Mouse (Mus musculus) midbrain, embryonic 14.5 days (tissue): ENCODE data around the gene Efcab11. TPM values are rescaled to one million over a fixed set of nuclear protein-coding genes. Genes with fewer than 3 reads are reported as not detected.
A peak's percentile ranks its signal among the peaks of the same experiment; 100 is the strongest.

Experiments
- ATAC-seq: fragments of 200-750 bp; cut with Nextera tagmentation; 2 replicates; pipeline ENCODE4 v1.8.0; 2017; ENCODE audit warnings: moderate number of reproducible peaks, moderate library complexity; ENCODE audit not compliant: low FRiP score, low TSS enrichment
- DNase-seq: peaks from one replicate; pipeline ENCODE4 v3.0.0-alpha.2; 2015
- H3K27ac ChIP-seq: fragments of 300-500 bp; sonication (generic); replicated peaks from 2 replicates; pipeline ENCODE4 v1.5.1; 2014; ENCODE audit warnings: mild to moderate bottlenecking, low read depth, low read length, moderate library complexity
- H3K27me3 ChIP-seq: fragments of 300-500 bp; sonication (generic); 2 replicates; pipeline ENCODE4 v1.6.1; 2014; ENCODE audit warnings: low read length, control low read depth, mixed read lengths; ENCODE audit not compliant: control insufficient read depth, insufficient read depth
- H3K36me3 ChIP-seq: fragments of 300-500 bp; sonication (generic); 2 replicates; pipeline ENCODE4 v1.6.1; 2014; ENCODE audit warnings: low read length, control low read depth; ENCODE audit not compliant: control insufficient read depth, insufficient read depth
- H3K4me1 ChIP-seq: fragments of 300-500 bp; sonication (generic); 2 replicates; pipeline ENCODE4 v1.6.1; 2014; ENCODE audit warnings: mild to moderate bottlenecking, antibody characterized with exemption, low read length, control low read depth; ENCODE audit not compliant: control insufficient read depth, insufficient read depth
- H3K4me2 ChIP-seq: fragments of 300-500 bp; sonication (generic); 2 replicates; pipeline ENCODE4 v1.6.1; 2014; ENCODE audit warnings: mild to moderate bottlenecking, low read length, moderate library complexity
- H3K4me3 ChIP-seq: fragments of 300-500 bp; sonication (generic); replicated peaks from 2 replicates; pipeline ENCODE4 v1.5.1; 2014; ENCODE audit warnings: low read depth, low read length
- H3K9ac ChIP-seq: fragments of 300-500 bp; sonication (generic); replicated peaks from 2 replicates; pipeline ENCODE4 v1.6.1; 2014; ENCODE audit warnings: mild to moderate bottlenecking, low read length, moderate library complexity
- H3K9me3 ChIP-seq: fragments of 300-500 bp; sonication (generic); 2 replicates; pipeline ENCODE4 v1.6.1; 2016; ENCODE audit warnings: low read length, control low read depth, mixed read lengths; ENCODE audit not compliant: control insufficient read depth
- WGBS: fragments of 180-500 bp; shearing (Covaris S2); extraction: QIAGEN DNeasy Blood & Tissue Kit; methylation state at CpG from one replicate; pipeline ENCODE4 v1.1.7; 2014; 5-methylcytosine and 5-hydroxymethylcytosine counted together
- polyA plus RNA-seq: library from polyadenylated mRNA; unstranded; fragments of >200 nt; fragmentation: Nextera tagmentation; extraction: Ambion mirVana; gene quantifications from 2 replicates; pipeline ENCODE4 v1.2.1, GENCODE M21; 2014

The Efcab11 gene
- polyA plus RNA-seq, 1 experiment from 2014 or later = 6.5 TPM

GRCm38 (mm10) chr12:99764053-99764452 is 120.2 kb downstream of the Efcab11 start:
- Histone ChIP-seq H3K36me3 (no peaks in the 10 kb centered on the region), H3K27me3 (no peaks in the 10 kb centered on the region), H3K9ac (no peak overlapping the region), H3K4me2 (no peak overlapping the region), H3K4me3 (no peak overlapping the region), H3K27ac (no peak overlapping the region), H3K9me3 (no peaks in the 10 kb centered on the region), H3K4me1 (no peaks in the 10 kb centered on the region)
- ATAC-seq = no peak
- 84% methylated on average over 3 of the region's 3 CpGs for WGBS
- DNase-seq = no peak

GRCm38 (mm10) chr12:99757754-99758526 is 126.3 kb downstream of the Efcab11 start:
- ATAC-seq = peak; percentile 86
- no peaks in the 10 kb centered on the region for H3K36me3 ChIP-seq
- no peaks in the 10 kb centered on the region for H3K27me3 ChIP-seq
- H3K27ac ChIP-seq = peak overlapping the region; percentile 26
- WGBS = 24% methylated on average over 15 of the region's 15 CpGs
- peak; percentile 81 for DNase-seq
- no peak overlapping the region; the same call in 1 of the 2 replicates for H3K9ac ChIP-seq
- H3K9me3 ChIP-seq = no peaks in the 10 kb centered on the region
- peak overlapping the region; percentile 15 for H3K4me3 ChIP-seq
- H3K4me2 ChIP-seq = peak overlapping the region; percentile 47
- peaks cover 23% of the 10 kb centered on the region; the same call in 1 of the 2 replicates for H3K4me1 ChIP-seq

DNA sequence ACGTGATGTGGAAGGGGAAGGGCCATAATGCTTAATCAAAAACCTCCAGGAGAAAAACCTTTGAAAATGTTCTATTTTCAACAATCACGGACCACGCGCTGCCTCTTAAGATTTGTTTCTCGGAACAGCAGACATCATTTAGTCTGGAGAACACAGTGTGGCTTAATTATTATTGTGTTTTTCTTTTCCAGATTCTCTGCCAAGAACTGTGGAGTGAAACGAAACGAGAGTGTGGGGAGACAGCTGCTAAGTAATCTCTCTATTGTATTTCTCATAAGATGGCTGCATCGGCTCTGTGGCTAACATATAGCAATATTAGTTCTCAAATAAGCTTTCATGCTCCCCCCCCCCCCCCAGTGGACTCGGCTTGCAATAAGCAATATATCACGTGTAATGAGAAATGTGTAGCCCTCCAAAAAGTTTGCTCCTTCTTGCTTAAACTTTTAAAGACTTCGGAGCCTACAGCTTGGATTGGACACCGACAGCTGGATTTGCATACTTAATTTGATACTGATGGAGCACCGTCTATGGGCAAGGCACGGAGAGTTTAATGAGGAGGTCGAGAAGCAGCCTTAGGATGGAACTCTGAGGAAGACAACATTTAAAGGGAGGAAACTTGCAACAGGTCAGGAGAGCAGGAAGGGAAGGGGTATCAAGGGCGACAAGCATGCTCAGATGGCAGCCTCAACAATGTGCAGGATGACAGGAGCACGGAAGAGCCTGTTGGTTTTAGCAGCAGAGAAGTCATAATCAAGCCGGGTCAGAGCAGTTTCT is 127.1 kb downstream of the Efcab11 start:
- WGBS = 11% methylated on average over 18 of the region's 18 CpGs
- Histone ChIP-seq H3K36me3 (no peaks in the 10 kb centered on the region), H3K4me3 (peak overlapping the region; percentile 15; the same call in 1 of the 2 replicates), H3K4me1 (peaks cover 23% of the 10 kb centered on the region; the same call in 1 of the 2 replicates), H3K9me3 (no peaks in the 10 kb centered on the region), H3K27ac (peak overlapping the region; percentile 26), H3K4me2 (peak overlapping the region; percentile 47), H3K9ac (no peak overlapping the region; the same call in 1 of the 2 replicates), H3K27me3 (no peaks in the 10 kb centered on the region)
- DNase-seq = peak; percentile 51
- peak; percentile 43; the same call in 1 of the 2 replicates for ATAC-seq

DNA sequence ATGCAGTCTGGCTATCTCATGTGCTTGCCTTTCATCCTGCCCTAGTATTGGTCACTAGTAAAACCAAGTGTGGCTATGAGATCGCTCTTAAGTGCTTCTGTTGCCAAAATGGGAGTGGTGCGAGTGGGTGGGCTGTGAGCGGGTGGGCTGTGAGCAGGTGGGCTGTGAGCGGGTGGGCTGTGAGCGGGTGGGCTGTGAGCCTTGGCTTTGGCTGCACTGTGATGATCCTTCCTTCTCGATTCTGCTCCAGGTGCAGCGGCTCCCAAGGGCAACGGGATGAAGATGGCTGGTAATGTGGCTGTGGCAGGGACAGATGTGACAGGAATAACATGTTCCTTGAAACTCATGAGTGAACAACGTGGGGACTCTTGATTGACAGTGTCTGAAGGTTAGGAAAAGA is 128.0 kb downstream of the Efcab11 start:
- H3K9me3 ChIP-seq = no peaks in the 10 kb centered on the region
- peak overlapping the region; percentile 47 for H3K4me2 ChIP-seq
- no peaks in the 10 kb centered on the region for H3K36me3 ChIP-seq
- H3K4me1 ChIP-seq = peaks cover 23% of the 10 kb centered on the region; the same call in 1 of the 2 replicates
- H3K27me3 ChIP-seq = no peaks in the 10 kb centered on the region
- H3K4me3 ChIP-seq = no peak overlapping the region
- H3K9ac ChIP-seq = no peak overlapping the region
- 69% methylated on average over 9 of the region's 9 CpGs for WGBS
- no peak overlapping the region for H3K27ac ChIP-seq
- 0 out of 2 replicates have a peak, but pooled peaks have one; percentile 27 for ATAC-seq
- DNase-seq = no peak

GRCm38 (mm10) chr12:99752986-99753385 is 131.3 kb downstream of the Efcab11 start:
- Histone ChIP-seq H3K9ac (no peak overlapping the region), H3K36me3 (no peaks in the 10 kb centered on the region), H3K4me3 (no peak overlapping the region), H3K27me3 (no peaks in the 10 kb centered on the region), H3K9me3 (no peaks in the 10 kb centered on the region), H3K27ac (no peak overlapping the region), H3K4me1 (peaks cover 17% of the 10 kb centered on the region; the same call in 1 of the 2 replicates), H3K4me2 (no peak overlapping the region)
- ATAC-seq (no peak), DNase-seq (no peak)
- 86% methylated on average over 11 of the region's 11 CpGs for WGBS

- WGBS = 72% methylated on average over 3 of the region's 3 CpGs
- no peaks in the 10 kb centered on the region for H3K4me1 ChIP-seq
- no peaks in the 10 kb centered on the region for H3K36me3 ChIP-seq
- no peak overlapping the region for H3K9ac ChIP-seq
- H3K9me3 ChIP-seq = no peaks in the 10 kb centered on the region
- DNase-seq (no peak), ATAC-seq (no peak)
- H3K27me3 ChIP-seq = no peaks in the 10 kb centered on the region
- H3K4me2 ChIP-seq = no peak overlapping the region
- H3K4me3 ChIP-seq = no peak overlapping the region
- no peak overlapping the region for H3K27ac ChIP-seq
These were observed 134.8 kb downstream of the Efcab11 start for GRCm38 (mm10) chr12:99749391-99749790.

DNA sequence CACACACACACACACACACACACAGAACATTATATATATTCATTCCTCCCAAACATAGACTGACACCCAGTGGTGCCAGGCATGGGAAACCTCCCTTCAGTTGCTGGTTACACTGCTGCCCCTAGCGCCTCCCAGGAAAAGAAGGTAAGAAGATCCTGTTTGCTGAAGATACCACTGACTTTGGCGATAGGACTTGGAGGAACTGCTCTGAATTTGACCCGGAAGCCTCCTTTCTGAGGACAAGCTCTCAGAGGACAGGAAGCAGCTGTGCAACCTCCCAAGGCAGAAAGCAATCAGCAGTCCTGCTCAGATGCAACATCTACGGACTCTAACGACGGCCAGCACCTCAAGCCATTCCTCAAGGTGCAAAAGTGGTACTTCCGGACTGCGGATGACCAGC is 142.6 kb downstream of the Efcab11 start:
- Histone ChIP-seq H3K4me2 (no peak overlapping the region), H3K4me3 (no peak overlapping the region), H3K9ac (no peak overlapping the region), H3K27me3 (no peaks in the 10 kb centered on the region), H3K9me3 (no peaks in the 10 kb centered on the region), H3K27ac (no peak overlapping the region), H3K36me3 (no peaks in the 10 kb centered on the region), H3K4me1 (peaks cover 5% of the 10 kb centered on the region)
- ATAC-seq (no peak), DNase-seq (no peak)
- WGBS = 93% methylated on average over 8 of the region's 8 CpGs

GRCm38 (mm10) chr12:99739211-99739610 is 145.0 kb downstream of the Efcab11 start:
- Histone ChIP-seq H3K4me3 (no peak overlapping the region), H3K4me2 (no peak overlapping the region), H3K27ac (no peak overlapping the region), H3K9ac (no peak overlapping the region), H3K36me3 (no peaks in the 10 kb centered on the region), H3K9me3 (no peaks in the 10 kb centered on the region), H3K27me3 (no peaks in the 10 kb centered on the region), H3K4me1 (peaks cover 9% of the 10 kb centered on the region)
- no peak for DNase-seq
- 58% methylated on average over 5 of the region's 5 CpGs for WGBS
- no peak for ATAC-seq
